ENCODE assay signal across 26 mouse cellular contexts in genomic region chr17:6995504-6995903, GRCm38 (mm10). TPM values are rescaled to one million over a fixed set of nuclear protein-coding genes. Genes with fewer than 3 reads are reported as not detected.
"Had no signal": no experiment of that assay in that cellular context is flagged by ENCODE, and none has a peak within 500 bp of the region (broad histone marks: within the 10 kb centered on the region; RNA-seq: fewer than 3 reads in every experiment).

No protein-coding gene starts in this region.

RNA-seq across cellular contexts. Expression of gene Gm49721, which starts 16.8 kb away (rescaled TPM):
- total RNA-seq: gastrocnemius, postnatal 14 days; gastrocnemius, postnatal 36 days; heart, adult 2 months; heart, postnatal 14 days; heart, postnatal 36 days; hematopoietic stem cell, adult 5-6 weeks; liver, adult 2 months had no signal
- polyA plus RNA-seq: heart, adult 2 months; heart, embryonic 11.5 days; heart, embryonic 15.5 days; hindbrain, embryonic 11.5 days; kidney, embryonic 14.5 days; limb, embryonic 15.5 days; liver, embryonic 12.5 days had no signal

RNA-seq across cellular contexts. Expression of gene Gm1604a, which starts 29.9 kb away (rescaled TPM):
- total RNA-seq: gastrocnemius, adult 18-20 months; gastrocnemius, adult 8-10 months; gastrocnemius, postnatal 14 days; gastrocnemius, postnatal 36 days; heart, adult 2 months; heart, postnatal 14 days; heart, postnatal 36 days; hematopoietic stem cell, adult 5-6 weeks; liver, adult 2 months had no signal
- polyA plus RNA-seq: gonadal fat pad, adult 2 months; heart, adult 2 months; heart, embryonic 11.5 days; heart, embryonic 13.5 days; heart, embryonic 15.5 days; heart, postnatal 0 days; hindbrain, embryonic 11.5 days; hindbrain, embryonic 13.5 days; inflammation-experienced regulatory T-cells, adult 6 months; intestine, embryonic 15.5 days; intestine, postnatal 0 days; kidney, embryonic 14.5 days; kidney, embryonic 16.5 days; large intestine, adult 2 months; limb, embryonic 11.5 days; limb, embryonic 13.5 days; limb, embryonic 15.5 days; liver, adult 2 months; liver, embryonic 12.5 days had no signal
